Mouse (Mus musculus) MEL (cell line): ENCODE measurements around the gene Ralgds.

Experiments
- CTCF ChIP-seq, 3 experiments: IDR thresholded peaks in 2 of 3; conservative IDR thresholded peaks in 1 of 3; 2 replicates each; pipeline ENCODE4 v1.5.1; 2011 to 2012; ENCODE audit warnings: low read length in 3 of 3, low read depth in 2 of 3, mild to moderate bottlenecking in 2 of 3, improper control_type of control experiment in 1 of 3, inconsistent platforms in 1 of 3, mixed read lengths in 1 of 3, moderate library complexity in 1 of 3; ENCODE audit not compliant: control insufficient read depth in 1 of 3, insufficient read depth in 1 of 3, poor library complexity in 1 of 3, severe bottlenecking in 1 of 3
- JUND ChIP-seq: IDR thresholded peaks from 2 replicates; pipeline ENCODE4 v1.6.1; 2011; ENCODE audit warnings: low read depth, mild to moderate bottlenecking, improper control_type of control experiment, low read length

DNA sequence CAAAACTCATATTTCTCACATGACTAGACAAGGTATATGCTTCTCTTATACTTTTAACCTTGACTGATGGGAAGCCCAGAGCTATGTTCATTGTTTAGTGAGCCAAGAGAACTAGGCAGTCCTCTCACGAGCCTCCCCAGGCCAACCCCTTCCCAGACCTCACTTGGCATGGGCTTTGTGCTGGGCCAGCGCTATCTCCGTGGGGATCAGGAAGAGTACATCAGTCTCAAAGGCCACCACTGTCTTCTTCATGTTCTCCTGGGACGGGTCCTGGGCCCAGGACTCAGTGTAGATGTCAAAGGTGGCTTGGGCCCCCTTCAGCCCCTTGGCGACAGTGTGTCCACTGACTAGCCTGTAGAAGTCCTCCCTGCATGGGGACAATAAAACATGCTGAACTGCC lies 44.5 kb downstream of the Ralgds start:
- TF ChIP-seq CTCF (IDR thresholded peaks at IDR 0.05 in 2 of 3, conservative IDR thresholded peaks at IDR 0.05 in 1 of 3; ENCODE audit: control insufficient read depth in 1 of 3, insufficient read depth in 1 of 3, low read depth in 2 of 3, low read length in 3 of 3, poor library complexity in 1 of 3, severe bottlenecking in 1 of 3) (no peak), JUND (no peak)
